Mouse (Mus musculus) stomach, embryonic 16.5 days (tissue): Measurements from ENCODE around the gene Phf19. TPM values are rescaled to one million over a fixed set of nuclear protein-coding genes. Genes with fewer than 3 reads are reported as not detected.

Source experiments
- ATAC-seq: fragments of 200-750 bp; cut with Nextera tagmentation; 2 replicates; pipeline ENCODE4 v1.8.0; 2017; ENCODE audit warnings: moderate number of reproducible peaks, moderate TSS enrichment; ENCODE audit not compliant: insufficient read depth, low FRiP score
- H3K27ac ChIP-seq: fragments of 300-500 bp; sonication (generic); 2 replicates; pipeline ENCODE4 v1.5.1; 2014; ENCODE audit warnings: low read length
- H3K27me3 ChIP-seq: fragments of 300-500 bp; sonication (generic); 2 replicates; pipeline ENCODE4 v1.6.1; 2014; ENCODE audit warnings: low read length, control low read depth, mixed read lengths; ENCODE audit not compliant: control insufficient read depth, insufficient read depth
- H3K36me3 ChIP-seq: fragments of 300-500 bp; sonication (generic); 2 replicates; pipeline ENCODE4 v1.6.1; 2014; ENCODE audit warnings: low read length; ENCODE audit not compliant: control insufficient read depth, insufficient read depth
- H3K4me1 ChIP-seq: fragments of 300-500 bp; sonication (generic); 2 replicates; pipeline ENCODE4 v1.6.1; 2014; ENCODE audit warnings: low read length, control low read depth, mixed read lengths; ENCODE audit not compliant: control insufficient read depth, insufficient read depth
- H3K4me2 ChIP-seq: fragments of 300-500 bp; sonication (generic); 2 replicates; pipeline ENCODE4 v1.6.1; 2014; ENCODE audit warnings: low read depth, low read length, mixed read lengths
- H3K4me3 ChIP-seq: fragments of 300-500 bp; sonication (generic); replicated peaks from 2 replicates; pipeline ENCODE4 v1.5.1; 2014; ENCODE audit warnings: mild to moderate bottlenecking, low read length
- H3K9ac ChIP-seq: fragments of 300-500 bp; sonication (generic); 2 replicates; pipeline ENCODE4 v1.6.1; 2014; ENCODE audit warnings: low read length
- H3K9me3 ChIP-seq: fragments of 300-500 bp; sonication (generic); replicated peaks from 2 replicates; pipeline ENCODE4 v1.6.1; 2016; ENCODE audit warnings: low read length, control low read depth; ENCODE audit not compliant: control insufficient read depth
- WGBS: fragments of 180-500 bp; shearing (Covaris S2); extraction: QIAGEN DNeasy Blood & Tissue Kit; methylation state at CpG from one replicate; pipeline ENCODE4 v1.1.7; 2014; 5-methylcytosine and 5-hydroxymethylcytosine counted together
- polyA plus RNA-seq: library from polyadenylated mRNA; unstranded; fragments of >200 nt; fragmentation: Nextera tagmentation; extraction: Ambion mirVana; gene quantifications from 2 replicates; pipeline ENCODE4 v1.2.1, GENCODE M21; 2015

Gene Phf19
- 6.8 and 7.6 TPM in 2 replicates for polyA plus RNA-seq

- Histone ChIP-seq H3K4me3 (peak within 1 kb of the TSS; percentile 72), H3K4me1 (0 out of 2 replicates have a peak, but pooled peaks cover 4% of the 10 kb centered on the region), H3K9me3 (no peaks in the 10 kb centered on the region), H3K4me2 (peak within 1 kb of the TSS; percentile 90), H3K27ac (peak within 1 kb of the TSS; percentile 44), H3K27me3 (no peaks in the 10 kb centered on the region), H3K9ac (peak within 1 kb of the TSS; percentile 80), H3K36me3 (no peaks in the 10 kb centered on the region)
- ATAC-seq = peak; percentile 45; the same call in 1 of the 2 replicates
- WGBS = under 1% methylated on average over 59 of the region's 64 CpGs
Observed at GRCm38 (mm10) chr2:34913218-34914068, at the start of gene Phf19. TSS of gene Phf19 (minus strand) at chr2:34914026.

GRCm38 (mm10) chr2:34963371-34963956, 49.6 kb upstream of the Phf19 start:
- no peak overlapping the region for H3K4me2 ChIP-seq
- 77% methylated on average over 13 of the region's 13 CpGs for WGBS
- peaks cover 18% of the 10 kb centered on the region for H3K4me1 ChIP-seq

GRCm38 (mm10) chr2:34962893-34963292, 49.1 kb upstream of the Phf19 start:
- Histone ChIP-seq H3K4me2 (no peak overlapping the region), H3K9me3 (no peaks in the 10 kb centered on the region), H3K4me3 (no peak overlapping the region), H3K36me3 (no peaks in the 10 kb centered on the region), H3K27me3 (no peaks in the 10 kb centered on the region), H3K27ac (no peak overlapping the region), H3K9ac (no peak overlapping the region), H3K4me1 (peaks cover 18% of the 10 kb centered on the region)
- 74% methylated on average over 9 of the region's 9 CpGs for WGBS
- ATAC-seq = no peak

More at GRCm38 (mm10) chr2:34963371-34963956, 49.6 kb upstream of the Phf19 start:
- Histone ChIP-seq H3K27ac (no peak overlapping the region), H3K9ac (no peak overlapping the region), H3K4me3 (no peak overlapping the region), H3K27me3 (no peaks in the 10 kb centered on the region), H3K9me3 (no peaks in the 10 kb centered on the region), H3K36me3 (no peaks in the 10 kb centered on the region)
- ATAC-seq = no peak

GRCm38 (mm10) chr2:34962211-34962610, 48.4 kb upstream of the Phf19 start:
- ATAC-seq = no peak
- Histone ChIP-seq H3K9ac (no peak overlapping the region), H3K4me1 (peaks cover 18% of the 10 kb centered on the region), H3K9me3 (no peaks in the 10 kb centered on the region), H3K4me3 (no peak overlapping the region), H3K27me3 (no peaks in the 10 kb centered on the region), H3K27ac (no peak overlapping the region), H3K4me2 (no peak overlapping the region), H3K36me3 (no peaks in the 10 kb centered on the region)
- 65% methylated on average over 2 of the region's 2 CpGs for WGBS

GRCm38 (mm10) chr2:34961481-34962036, 47.7 kb upstream of the Phf19 start, which contains the start of gene Traf1:
TSS of gene Traf1 (minus strand) at chr2:34961772.
- Histone ChIP-seq H3K9me3 (no peaks in the 10 kb centered on the region), H3K4me2 (peak within 1 kb of the TSS; percentile 72), H3K4me3 (peak within 1 kb of the TSS; percentile 44), H3K36me3 (no peaks in the 10 kb centered on the region), H3K27me3 (no peaks in the 10 kb centered on the region), H3K4me1 (peaks cover 18% of the 10 kb centered on the region), H3K9ac (peak within 1 kb of the TSS; percentile 68), H3K27ac (no peak within 1 kb of the TSS)
- WGBS = 7% methylated on average over 20 of the region's 20 CpGs
- peak; percentile 71; the same call in 1 of the 2 replicates for ATAC-seq

GRCm38 (mm10) chr2:34960966-34961365, 47.1 kb upstream of the Phf19 start:
- Histone ChIP-seq H3K4me3 (peak overlapping the region; percentile 44), H3K27me3 (no peaks in the 10 kb centered on the region), H3K36me3 (no peaks in the 10 kb centered on the region), H3K4me1 (peaks cover 18% of the 10 kb centered on the region), H3K9me3 (no peaks in the 10 kb centered on the region), H3K9ac (peak overlapping the region; percentile 68), H3K4me2 (peak overlapping the region; percentile 72), H3K27ac (no peak overlapping the region)
- WGBS = 53% methylated on average over 6 of the region's 6 CpGs
- no peak for ATAC-seq

GRCm38 (mm10) chr2:34960466-34960865, 46.6 kb upstream of the Phf19 start:
- no peak overlapping the region for H3K4me2 ChIP-seq
- WGBS = 72% methylated on average over 5 of the region's 5 CpGs
- H3K4me1 ChIP-seq = peaks cover 15% of the 10 kb centered on the region
- H3K27me3 ChIP-seq = no peaks in the 10 kb centered on the region
- H3K9me3 ChIP-seq = no peaks in the 10 kb centered on the region
- no peaks in the 10 kb centered on the region for H3K36me3 ChIP-seq
- H3K27ac ChIP-seq = no peak overlapping the region
- H3K4me3 ChIP-seq = no peak overlapping the region
- no peak overlapping the region for H3K9ac ChIP-seq
- no peak for ATAC-seq

GRCm38 (mm10) chr2:34958582-34958981, 44.8 kb upstream of the Phf19 start:
- Histone ChIP-seq H3K27ac (no peak overlapping the region), H3K4me1 (peaks cover 10% of the 10 kb centered on the region), H3K9me3 (no peaks in the 10 kb centered on the region), H3K27me3 (no peaks in the 10 kb centered on the region), H3K4me2 (no peak overlapping the region), H3K4me3 (no peak overlapping the region), H3K36me3 (no peaks in the 10 kb centered on the region), H3K9ac (no peak overlapping the region)
- WGBS = 83% methylated on average over 7 of the region's 7 CpGs
- ATAC-seq = no peak

GRCm38 (mm10) chr2:34958036-34958435, 44.2 kb upstream of the Phf19 start:
- Histone ChIP-seq H3K27ac (no peak overlapping the region), H3K4me3 (no peak overlapping the region), H3K9me3 (no peaks in the 10 kb centered on the region), H3K36me3 (no peaks in the 10 kb centered on the region), H3K9ac (no peak overlapping the region), H3K4me2 (no peak overlapping the region), H3K27me3 (no peaks in the 10 kb centered on the region), H3K4me1 (peaks cover 10% of the 10 kb centered on the region)
- ATAC-seq = no peak
- WGBS = 68% methylated on average over 7 of the region's 7 CpGs
